Mouse (Mus musculus): ENCODE data around the gene Nrp2. TPM values are rescaled to one million over a fixed set of nuclear protein-coding genes. Genes with fewer than 3 reads are reported as not detected.

Nrp2 gene
- polyA plus RNA-seq, 1 experiment = 32.2 TPM

GRCm38 (mm10) chr1:62715692-62716091 lies 12.6 kb downstream of the Nrp2 start:
- Histone ChIP-seq H3K27ac (ENCODE audit: insufficient read depth, low read length) (0 out of 2 replicates have a peak overlapping the region, but pooled peaks have one; percentile 54), H3K9me3 (replicated peaks; ENCODE audit: control insufficient read depth, insufficient read depth, low read length, poor library complexity, severe bottlenecking) (no peaks in the 10 kb centered on the region), H3K9ac (ENCODE audit: low read depth, poor library complexity, severe bottlenecking) (no peak overlapping the region), H3K4me1 (ENCODE audit: control insufficient read depth, insufficient read depth, low read length) (peaks cover 4% of the 10 kb centered on the region), H3K36me3 (ENCODE audit: control insufficient read depth, insufficient read depth, low read length, poor library complexity, severe bottlenecking) (no peaks in the 10 kb centered on the region), H3K4me3 (ENCODE audit: low read depth, low read length) (no peak overlapping the region), H3K27me3 (ENCODE audit: control insufficient read depth, insufficient read depth, low read length, poor library complexity, severe bottlenecking) (no peaks in the 10 kb centered on the region)
- peak; percentile 93 for TF ChIP-seq EP300 (IDR thresholded peaks at IDR 0.05; ENCODE audit: insufficient read depth, low read depth, low read length)
- no peak for TF ChIP-seq POLR2A (IDR thresholded peaks at IDR 0.05; ENCODE audit: insufficient read depth, low read length)
- TF ChIP-seq CTCF (IDR thresholded peaks at IDR 0.05; ENCODE audit: low read depth, low read length) = no peak

- Histone ChIP-seq H3K36me3 (ENCODE audit: control insufficient read depth, insufficient read depth, low read length, poor library complexity, severe bottlenecking) (no peaks in the 10 kb centered on the region), H3K9ac (ENCODE audit: low read depth, poor library complexity, severe bottlenecking) (no peak overlapping the region), H3K27ac (ENCODE audit: insufficient read depth, low read length) (no peak overlapping the region), H3K27me3 (ENCODE audit: control insufficient read depth, insufficient read depth, low read length, poor library complexity, severe bottlenecking) (no peaks in the 10 kb centered on the region), H3K4me1 (ENCODE audit: control insufficient read depth, insufficient read depth, low read length) (peaks cover 4% of the 10 kb centered on the region), H3K4me3 (ENCODE audit: low read depth, low read length) (no peak overlapping the region), H3K9me3 (replicated peaks; ENCODE audit: control insufficient read depth, insufficient read depth, low read length, poor library complexity, severe bottlenecking) (no peaks in the 10 kb centered on the region)
- TF ChIP-seq POLR2A (IDR thresholded peaks at IDR 0.05; ENCODE audit: insufficient read depth, low read length) (no peak), CTCF (IDR thresholded peaks at IDR 0.05; ENCODE audit: low read depth, low read length) (no peak), EP300 (IDR thresholded peaks at IDR 0.05; ENCODE audit: insufficient read depth, low read depth, low read length) (peak; percentile 84)
These were observed 13.9 kb downstream of the Nrp2 start for GRCm38 (mm10) chr1:62716836-62717478.

GRCm38 (mm10) chr1:62717552-62718236 lies 14.6 kb downstream of the Nrp2 start:
- H3K9ac ChIP-seq (ENCODE audit: low read depth, poor library complexity, severe bottlenecking) = no peak overlapping the region
- H3K4me1 ChIP-seq (ENCODE audit: control insufficient read depth, insufficient read depth, low read length) = peaks cover 4% of the 10 kb centered on the region
- H3K27ac ChIP-seq (ENCODE audit: insufficient read depth, low read length) = no peak overlapping the region

GRCm38 (mm10) chr1:62718237-62718571 lies 15.1 kb downstream of the Nrp2 start:
- H3K36me3 ChIP-seq (ENCODE audit: control insufficient read depth, insufficient read depth, low read length, poor library complexity, severe bottlenecking) = no peaks in the 10 kb centered on the region
- no peak overlapping the region for H3K27ac ChIP-seq (ENCODE audit: insufficient read depth, low read length)
- no peaks in the 10 kb centered on the region for H3K27me3 ChIP-seq (ENCODE audit: control insufficient read depth, insufficient read depth, low read length, poor library complexity, severe bottlenecking)
- H3K9ac ChIP-seq (ENCODE audit: low read depth, poor library complexity, severe bottlenecking) = no peak overlapping the region
- H3K9me3 ChIP-seq (replicated peaks; ENCODE audit: control insufficient read depth, insufficient read depth, low read length, poor library complexity, severe bottlenecking) = no peaks in the 10 kb centered on the region
- TF ChIP-seq CTCF (IDR thresholded peaks at IDR 0.05; ENCODE audit: low read depth, low read length) = no peak
- H3K4me1 ChIP-seq (ENCODE audit: control insufficient read depth, insufficient read depth, low read length) = peaks cover 4% of the 10 kb centered on the region
- no peak overlapping the region for H3K4me3 ChIP-seq (ENCODE audit: low read depth, low read length)

More at GRCm38 (mm10) chr1:62717552-62718236, 14.6 kb downstream of the Nrp2 start:
- H3K4me3 ChIP-seq (ENCODE audit: low read depth, low read length) = no peak overlapping the region
- H3K36me3 ChIP-seq (ENCODE audit: control insufficient read depth, insufficient read depth, low read length, poor library complexity, severe bottlenecking) = no peaks in the 10 kb centered on the region
- no peaks in the 10 kb centered on the region for H3K9me3 ChIP-seq (replicated peaks; ENCODE audit: control insufficient read depth, insufficient read depth, low read length, poor library complexity, severe bottlenecking)
- peak; percentile 55 for TF ChIP-seq CTCF (IDR thresholded peaks at IDR 0.05; ENCODE audit: low read depth, low read length)
- TF ChIP-seq POLR2A (IDR thresholded peaks at IDR 0.05; ENCODE audit: insufficient read depth, low read length) = no peak
- no peaks in the 10 kb centered on the region for H3K27me3 ChIP-seq (ENCODE audit: control insufficient read depth, insufficient read depth, low read length, poor library complexity, severe bottlenecking)

GRCm38 (mm10) chr1:62718750-62719149 lies 15.7 kb downstream of the Nrp2 start:
- TF ChIP-seq EP300 (IDR thresholded peaks at IDR 0.05; ENCODE audit: insufficient read depth, low read depth, low read length) (no peak), CTCF (IDR thresholded peaks at IDR 0.05; ENCODE audit: low read depth, low read length) (no peak), POLR2A (IDR thresholded peaks at IDR 0.05; ENCODE audit: insufficient read depth, low read length) (no peak)
- Histone ChIP-seq H3K9ac (ENCODE audit: low read depth, poor library complexity, severe bottlenecking) (no peak overlapping the region), H3K4me1 (ENCODE audit: control insufficient read depth, insufficient read depth, low read length) (peaks cover 4% of the 10 kb centered on the region), H3K27me3 (ENCODE audit: control insufficient read depth, insufficient read depth, low read length, poor library complexity, severe bottlenecking) (no peaks in the 10 kb centered on the region), H3K4me3 (ENCODE audit: low read depth, low read length) (no peak overlapping the region), H3K27ac (ENCODE audit: insufficient read depth, low read length) (no peak overlapping the region), H3K36me3 (ENCODE audit: control insufficient read depth, insufficient read depth, low read length, poor library complexity, severe bottlenecking) (no peaks in the 10 kb centered on the region), H3K9me3 (replicated peaks; ENCODE audit: control insufficient read depth, insufficient read depth, low read length, poor library complexity, severe bottlenecking) (no peaks in the 10 kb centered on the region)

- Histone ChIP-seq H3K4me3 (ENCODE audit: low read depth, low read length) (no peak overlapping the region), H3K27ac (ENCODE audit: insufficient read depth, low read length) (no peak overlapping the region), H3K9me3 (replicated peaks; ENCODE audit: control insufficient read depth, insufficient read depth, low read length, poor library complexity, severe bottlenecking) (no peaks in the 10 kb centered on the region), H3K4me1 (ENCODE audit: control insufficient read depth, insufficient read depth, low read length) (peaks cover 4% of the 10 kb centered on the region), H3K9ac (ENCODE audit: low read depth, poor library complexity, severe bottlenecking) (no peak overlapping the region), H3K36me3 (ENCODE audit: control insufficient read depth, insufficient read depth, low read length, poor library complexity, severe bottlenecking) (no peaks in the 10 kb centered on the region), H3K27me3 (ENCODE audit: control insufficient read depth, insufficient read depth, low read length, poor library complexity, severe bottlenecking) (no peaks in the 10 kb centered on the region)
- TF ChIP-seq POLR2A (IDR thresholded peaks at IDR 0.05; ENCODE audit: insufficient read depth, low read length) (no peak), EP300 (IDR thresholded peaks at IDR 0.05; ENCODE audit: insufficient read depth, low read depth, low read length) (no peak), CTCF (IDR thresholded peaks at IDR 0.05; ENCODE audit: low read depth, low read length) (no peak)
These were observed 16.7 kb downstream of the Nrp2 start for GRCm38 (mm10) chr1:62719770-62720169.
